Mouse (Mus musculus) ES-Bruce4 (cell line): ENCODE data around the gene Arrdc1. TPM values are rescaled to one million over a fixed set of nuclear protein-coding genes. Genes with fewer than 3 reads are reported as not detected.
"Not testable (repeated sequence)": the region's sequence is repeated elsewhere in the genome, so short reads cannot be mapped to it uniquely, and the experiment has no call there.

ENCODE experiments used
- H3K27ac ChIP-seq: 2 replicates; pipeline ENCODE4 v1.5.1; 2012; ENCODE audit warnings: low read length, inconsistent platforms; ENCODE audit not compliant: insufficient read depth
- H3K27me3 ChIP-seq: 2 replicates; pipeline ENCODE4 v1.6.1; 2012; ENCODE audit warnings: mild to moderate bottlenecking, low read length, inconsistent platforms; ENCODE audit not compliant: control insufficient read depth, poor library complexity, insufficient read depth, severe bottlenecking
- H3K36me3 ChIP-seq: 2 replicates; pipeline ENCODE4 v1.6.1; 2012; ENCODE audit warnings: inconsistent platforms, mild to moderate bottlenecking, low read length, moderate library complexity; ENCODE audit not compliant: control insufficient read depth, poor library complexity, insufficient read depth, severe bottlenecking
- H3K4me1 ChIP-seq: one replicate; pipeline ENCODE4 v1.8.1; 2011; ENCODE audit warnings: low read length; ENCODE audit not compliant: control insufficient read depth, insufficient read depth
- H3K4me3 ChIP-seq: 2 replicates; pipeline ENCODE4 v1.5.1; 2011; ENCODE audit warnings: low read depth, mild to moderate bottlenecking, low read length
- H3K9ac ChIP-seq: 2 replicates; pipeline ENCODE4 v1.6.1; 2012; ENCODE audit warnings: low read depth, mild to moderate bottlenecking, inconsistent platforms; ENCODE audit not compliant: poor library complexity, severe bottlenecking
- H3K9me3 ChIP-seq: replicated peaks from 2 replicates; pipeline ENCODE4 v1.6.1; 2012; ENCODE audit warnings: mild to moderate bottlenecking, low read length, inconsistent platforms; ENCODE audit not compliant: control insufficient read depth, poor library complexity, insufficient read depth, severe bottlenecking
- CTCF ChIP-seq: IDR thresholded peaks from one replicate; pipeline ENCODE4 v1.8.1; 2011; ENCODE audit warnings: low read depth, low read length
- EP300 ChIP-seq: IDR thresholded peaks from 2 replicates; pipeline ENCODE4 v1.6.1; 2011; ENCODE audit warnings: low read depth, low read length; ENCODE audit not compliant: insufficient read depth
- POLR2A ChIP-seq: IDR thresholded peaks from one replicate; pipeline ENCODE4 v1.8.1; 2011; ENCODE audit warnings: low read length; ENCODE audit not compliant: insufficient read depth
- polyA plus RNA-seq: library from polyadenylated mRNA; stranded (reverse); fragments of >200 nt; gene quantifications from 2 replicates; pipeline ENCODE4 v1.2.4, GENCODE M21; 2011; ENCODE audit warnings: low read depth; ENCODE audit not compliant: missing spikeins, insufficient read depth, insufficient read length

The Arrdc1 gene
- polyA plus RNA-seq, 1 experiment: 26.9 TPM

DNA sequence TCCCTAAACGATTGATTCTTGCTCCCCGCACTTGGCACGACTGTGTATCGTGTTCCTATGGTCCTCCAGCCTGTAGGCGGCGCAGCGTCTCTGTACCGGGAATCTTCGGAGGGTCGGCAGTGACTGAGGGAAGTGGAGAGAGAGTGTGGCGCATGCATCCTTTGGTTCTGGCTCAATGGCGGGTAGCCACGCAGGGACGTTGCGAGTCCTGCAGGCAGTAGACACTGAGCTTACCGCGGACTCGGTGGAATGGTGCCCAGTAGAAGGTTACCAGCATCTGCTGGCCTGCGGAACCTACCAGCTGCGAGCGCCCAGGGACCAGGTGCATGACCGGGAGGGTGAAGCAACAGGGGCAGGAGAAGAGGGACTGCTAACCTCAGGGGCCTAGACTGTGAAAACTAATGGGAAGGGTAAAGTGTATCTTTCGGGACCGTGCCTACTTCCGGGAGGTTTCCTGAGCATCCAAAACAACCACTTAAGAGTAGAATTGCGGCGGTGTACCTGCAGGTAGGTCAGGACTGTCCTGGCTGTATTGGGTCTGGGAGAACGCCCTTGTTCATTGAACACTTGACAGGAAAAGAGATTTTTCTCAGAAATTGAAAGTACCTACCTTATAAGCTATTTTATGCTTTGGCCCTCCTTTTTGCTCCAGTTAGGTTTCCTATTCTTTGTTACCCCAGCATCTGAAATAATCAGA lies 27.4 kb upstream of the Arrdc1 start, which contains the start of gene Dph7:
TSS of gene Dph7 (plus strand) at position 97 of the 697 bp plus-strand sequence.
- Histone ChIP-seq H3K4me1 (peaks cover 1% of the 10 kb centered on the region), H3K4me3 (peak within 1 kb of the TSS; percentile 88), H3K27ac (no peak within 1 kb of the TSS), H3K9ac (peak within 1 kb of the TSS; percentile 67), H3K27me3 (no peaks in the 10 kb centered on the region), H3K9me3 (no peaks in the 10 kb centered on the region), H3K36me3 (peaks cover 43% of the 10 kb centered on the region)
- TF ChIP-seq EP300: peak; percentile 54; the same call in 1 of the 2 replicates
- TF ChIP-seq CTCF: peak; percentile 97
- peak; percentile 87 for TF ChIP-seq POLR2A

DNA sequence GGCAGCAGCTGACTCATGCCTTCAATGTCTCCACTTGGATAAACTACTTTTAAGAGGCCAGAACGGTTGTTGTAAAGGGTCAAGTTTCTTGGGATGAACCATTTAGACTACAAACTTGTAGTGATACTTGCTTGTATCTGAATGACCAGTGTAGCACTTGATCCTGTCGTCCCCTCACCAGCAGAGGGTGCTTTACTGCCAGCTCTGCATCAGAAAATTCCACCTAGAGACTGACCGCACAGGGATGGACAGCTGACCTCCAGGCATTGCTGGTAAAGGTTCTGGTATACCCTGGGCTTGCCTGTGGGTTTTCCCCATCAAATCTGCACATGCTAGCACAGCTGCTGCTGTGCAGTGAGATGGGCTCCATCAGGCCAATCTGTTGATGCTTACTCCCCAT lies 25.9 kb upstream of the Arrdc1 start:
- H3K36me3 ChIP-seq: peaks cover 49% of the 10 kb centered on the region
- no peak for TF ChIP-seq POLR2A
- TF ChIP-seq CTCF: peak; percentile 69
- no peak for TF ChIP-seq EP300
- H3K9ac ChIP-seq: no peak overlapping the region

DNA sequence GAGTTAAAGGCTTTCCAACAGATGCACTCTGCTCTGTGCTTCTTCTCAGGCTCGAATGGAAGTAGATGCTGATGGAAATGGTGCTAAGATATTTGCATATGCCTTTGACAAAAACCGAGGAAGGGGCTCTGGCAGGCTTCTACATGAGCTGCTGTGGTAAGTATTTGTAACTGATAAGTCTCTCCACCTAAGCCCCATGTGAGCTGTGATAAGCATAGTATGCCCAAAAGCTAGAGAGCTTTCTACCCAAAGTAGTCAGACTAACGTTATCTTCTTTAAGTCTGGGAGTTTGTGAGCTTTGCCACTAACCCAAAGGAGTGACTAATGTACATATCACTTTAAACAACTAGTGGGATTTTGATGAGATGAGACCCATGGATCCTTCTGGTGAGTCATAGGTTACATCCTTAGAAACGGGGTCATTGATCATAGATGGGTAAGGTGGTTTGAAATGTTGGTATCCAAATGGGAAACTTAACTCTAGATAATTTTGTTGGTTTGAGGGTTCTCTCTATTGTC lies 17.5 kb upstream of the Arrdc1 start:
- H3K9me3 ChIP-seq: no peaks in the 10 kb centered on the region
- H3K36me3 ChIP-seq: peaks cover 56% of the 10 kb centered on the region
- no peaks in the 10 kb centered on the region for H3K4me1 ChIP-seq
- H3K9ac ChIP-seq: no peak overlapping the region
- H3K27ac ChIP-seq: no peak overlapping the region
- H3K27me3 ChIP-seq: no peaks in the 10 kb centered on the region
- TF ChIP-seq EP300 (no peak), POLR2A (no peak), CTCF (no peak)
- H3K4me3 ChIP-seq: no peak overlapping the region

More for the DNA sequence above, 25.9 kb upstream of the Arrdc1 start:
- H3K9me3 ChIP-seq: no peaks in the 10 kb centered on the region
- H3K4me3 ChIP-seq: no peak overlapping the region
- H3K27me3 ChIP-seq: no peaks in the 10 kb centered on the region
- peaks cover 1% of the 10 kb centered on the region for H3K4me1 ChIP-seq
- H3K27ac ChIP-seq: no peak overlapping the region

DNA sequence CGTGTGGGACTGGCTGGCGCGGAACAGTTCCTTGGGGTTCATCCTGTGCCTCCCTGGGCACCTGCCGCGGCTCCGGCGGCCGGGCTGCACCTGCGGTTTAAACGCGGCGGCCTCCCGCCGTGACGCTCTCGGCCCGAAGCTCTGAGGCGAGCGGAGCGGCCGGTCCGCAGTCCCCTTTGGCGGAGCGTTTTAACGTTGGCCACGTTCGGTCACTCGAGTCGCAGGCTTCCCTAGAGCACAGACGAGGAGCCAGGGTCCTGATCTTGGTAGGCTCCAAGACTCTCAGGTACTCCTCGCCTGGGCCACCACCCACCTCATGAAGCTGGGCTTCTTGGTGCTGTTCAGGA lies 15.1 kb upstream of the Arrdc1 start:
- Histone ChIP-seq H3K4me3 (peak overlapping the region; percentile 93), H3K27ac (no peak overlapping the region), H3K27me3 (no peaks in the 10 kb centered on the region), H3K36me3 (peaks cover 36% of the 10 kb centered on the region), H3K9me3 (no peaks in the 10 kb centered on the region), H3K4me1 (no peaks in the 10 kb centered on the region), H3K9ac (peak overlapping the region; percentile 95)
- TF ChIP-seq POLR2A: no peak
- TF ChIP-seq EP300: no peak
- TF ChIP-seq CTCF: no peak

DNA sequence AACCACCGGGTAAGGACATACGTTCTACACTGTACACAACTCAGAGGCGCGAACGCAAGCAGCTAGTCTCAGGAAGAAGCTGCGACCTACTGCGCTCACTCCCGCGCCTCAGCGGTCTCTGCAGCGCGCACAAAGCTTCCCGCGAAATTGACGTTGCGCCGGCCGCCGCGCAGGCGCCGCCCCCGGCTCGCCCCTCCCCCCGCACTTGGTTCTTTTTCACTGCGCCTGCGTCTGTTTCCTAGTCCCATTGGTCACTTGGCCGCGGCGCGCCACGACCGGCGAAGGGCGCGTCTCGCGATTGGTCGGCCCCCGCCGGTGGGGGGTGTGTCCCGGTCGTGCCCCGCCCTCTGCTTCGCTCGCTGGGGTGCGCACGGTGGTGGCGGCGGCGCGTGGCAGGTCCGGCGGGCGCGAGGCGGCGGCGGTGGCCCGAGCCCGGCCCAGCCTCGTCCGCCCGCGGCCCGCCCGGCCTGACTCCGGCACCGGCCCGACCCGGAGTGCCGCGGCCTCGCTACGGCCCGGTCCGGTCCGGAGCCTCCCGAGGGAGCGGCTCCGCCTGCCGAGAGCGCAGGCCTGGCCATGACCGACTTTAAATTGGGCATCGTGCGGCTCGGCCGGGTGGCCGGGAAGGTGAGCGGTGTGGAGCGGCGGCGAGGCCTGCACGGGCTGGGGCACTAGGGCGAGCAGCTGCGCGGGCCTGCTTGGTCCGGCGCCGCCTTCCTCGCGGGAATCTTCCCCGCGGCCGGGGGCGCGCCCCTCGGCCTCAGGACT lies 14.6 kb upstream of the Arrdc1 start, which contains the start of gene Zmynd19:
TSS of gene Zmynd19 (plus strand) at position 372 of the 768 bp plus-strand sequence.
- peak; percentile 96 for TF ChIP-seq POLR2A
- no peak for TF ChIP-seq CTCF
- no peaks in the 10 kb centered on the region for H3K9me3 ChIP-seq

DNA sequence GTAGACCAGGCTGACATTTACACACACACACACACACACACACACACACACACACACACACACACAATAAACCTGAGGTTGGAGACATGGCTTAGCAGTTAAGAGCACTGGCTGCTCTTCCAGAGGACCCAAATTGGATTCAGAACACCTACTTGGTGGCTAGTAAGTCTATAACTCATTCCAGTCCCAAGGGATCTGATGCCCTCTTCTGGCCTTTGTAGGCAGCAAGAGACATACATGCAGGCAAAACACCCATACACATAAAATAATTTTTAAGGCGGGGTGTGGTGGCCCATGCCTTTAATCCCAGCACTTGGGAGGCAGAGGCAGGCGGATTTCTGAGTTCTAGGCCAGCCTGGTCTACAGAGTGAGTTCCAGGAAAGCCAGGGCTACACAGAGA lies 9.3 kb upstream of the Arrdc1 start:
- H3K9ac ChIP-seq, H3K27me3 ChIP-seq, H3K27ac ChIP-seq, H3K9me3 ChIP-seq, H3K4me1 ChIP-seq, H3K36me3 ChIP-seq, H3K4me3 ChIP-seq: not testable (repeated sequence)

More for the DNA sequence above, 14.6 kb upstream of the Arrdc1 start, which contains the start of gene Zmynd19:
- no peaks in the 10 kb centered on the region for H3K4me1 ChIP-seq
- no peaks in the 10 kb centered on the region for H3K27me3 ChIP-seq
- H3K27ac ChIP-seq: peak within 1 kb of the TSS; percentile 41; the same call in 1 of the 2 replicates
- peaks cover 30% of the 10 kb centered on the region for H3K36me3 ChIP-seq
- H3K4me3 ChIP-seq: peak within 1 kb of the TSS; percentile 93
- H3K9ac ChIP-seq: peak within 1 kb of the TSS; percentile 95
